Mouse (Mus musculus): ENCODE measurements at regions not wholly inside any gene's neighbourhood (a gene's known extent, or its start where the extent isn't known, plus 50 kb on each side); places are given as distances from the start of the nearest gene placed in this dataset.
"Not testable (repeated sequence)": the region's sequence is repeated elsewhere in the genome, so short reads cannot be mapped to it uniquely, and the experiment has no call there.

- peak in 1 of 2 experiments; percentile 16 for DNase-seq (ENCODE audit: low spot score in 2 of 2)
These were observed 52.6 kb upstream of the Slc28a3 start for GRCm38 (mm10) chr13:58663316-58663715.

- no peak for DNase-seq (ENCODE audit: low spot score in 2 of 2)
These were observed 58.0 kb upstream of the Slc28a3 start for GRCm38 (mm10) chr13:58668664-58669063.

GRCm38 (mm10) chr13:58670206-58670605 lies 59.5 kb upstream of the Slc28a3 start:
- DNase-seq (ENCODE audit: low spot score in 2 of 2) = peak in 1 of 2 experiments; percentile 13

GRCm38 (mm10) chr13:58675611-58676010 lies 64.9 kb upstream of the Slc28a3 start:
- DNase-seq (ENCODE audit: low spot score in 2 of 2) = not testable (repeated sequence)

GRCm38 (mm10) chr13:58677521-58677920 lies 66.8 kb upstream of the Slc28a3 start:
- DNase-seq (ENCODE audit: low spot score in 2 of 2) = no peak

GRCm38 (mm10) chr13:58679663-58680062 lies 69.0 kb upstream of the Slc28a3 start:
- no peak for DNase-seq (ENCODE audit: low spot score in 2 of 2)

- no peak for DNase-seq (ENCODE audit: low spot score in 2 of 2)
These were observed 76.1 kb upstream of the Slc28a3 start for GRCm38 (mm10) chr13:58686822-58687221.

GRCm38 (mm10) chr13:58687609-58688008 lies 76.9 kb upstream of the Slc28a3 start:
- DNase-seq (ENCODE audit: low spot score in 2 of 2) = no peak

- DNase-seq (ENCODE audit: low spot score in 2 of 2) = no peak
These were observed 77.6 kb upstream of the Slc28a3 start for GRCm38 (mm10) chr13:58688249-58688648.

- no peak for DNase-seq (ENCODE audit: low spot score in 2 of 2)
These were observed 84.0 kb upstream of the Slc28a3 start for GRCm38 (mm10) chr13:58694703-58695102.

GRCm38 (mm10) chr13:58695964-58696363 lies 85.3 kb upstream of the Slc28a3 start:
- DNase-seq (ENCODE audit: low spot score in 2 of 2) = no peak

GRCm38 (mm10) chr13:58700021-58700420 lies 89.3 kb upstream of the Slc28a3 start:
- DNase-seq (ENCODE audit: low spot score in 2 of 2) = no peak

- DNase-seq (ENCODE audit: low spot score in 2 of 2) = no peak
These were observed 93.5 kb upstream of the Slc28a3 start for GRCm38 (mm10) chr13:58704141-58704540.

- no peak for DNase-seq (ENCODE audit: low spot score in 2 of 2)
These were observed 89.8 kb upstream of the Ntrk2 start for GRCm38 (mm10) chr13:58716584-58716983.

- no peak for DNase-seq (ENCODE audit: low spot score in 2 of 2)
These were observed 75.8 kb upstream of the Ntrk2 start for GRCm38 (mm10) chr13:58730500-58731105.

- no peak for DNase-seq (ENCODE audit: low spot score in 2 of 2)
These were observed 73.6 kb upstream of the Ntrk2 start for GRCm38 (mm10) chr13:58732776-58733175.

- no peak for DNase-seq (ENCODE audit: low spot score in 2 of 2)
These were observed 72.8 kb upstream of the Ntrk2 start for GRCm38 (mm10) chr13:58733615-58734014.

- no peak for DNase-seq (ENCODE audit: low spot score in 2 of 2)
These were observed 70.8 kb upstream of the Ntrk2 start for GRCm38 (mm10) chr13:58735577-58735976.

GRCm38 (mm10) chr13:58740731-58741130 lies 65.6 kb upstream of the Ntrk2 start:
- DNase-seq (ENCODE audit: low spot score in 2 of 2) = no peak

GRCm38 (mm10) chr13:58746056-58746455 lies 60.3 kb upstream of the Ntrk2 start:
- no peak for DNase-seq (ENCODE audit: low spot score in 2 of 2)

- DNase-seq (ENCODE audit: low spot score in 2 of 2) = no peak
These were observed 58.7 kb upstream of the Ntrk2 start for GRCm38 (mm10) chr13:58747685-58748084.

GRCm38 (mm10) chr13:58756125-58756524 lies 50.2 kb upstream of the Ntrk2 start:
- no peak for DNase-seq (ENCODE audit: low spot score in 2 of 2)

All from gastrocnemius, postnatal 4 days (tissue).